Comparison of ENCODE assay signal across 8 mouse cellular contexts in genomic region chr11:113682897-113683626, GRCm38 (mm10). TPM values are rescaled to one million over a fixed set of nuclear protein-coding genes. Genes with fewer than 3 reads are reported as not detected.
DNase-seq lines count a peak whose midpoint lies in the region; ATAC-seq and TF ChIP-seq lines count a peak whose summit lies in the region.

No protein-coding gene starts in this region.

- peak overlapping the region; percentile 73 for H3K4me3 ChIP-seq in cortical plate, adult 2 months (ENCODE audit: insufficient read depth, low read length)
- H3K4me3 ChIP-seq in intestine, embryonic 15.5 days (replicated peaks), result peak overlapping the region; percentile 97
- peak overlapping the region; percentile 97 for H3K4me3 ChIP-seq in liver, embryonic 15.5 days (replicated peaks)
- peak overlapping the region; percentile 95 for H3K4me3 ChIP-seq in stomach, postnatal 0 days (ENCODE audit: low read depth, low read length)

- peak overlapping the region; percentile 77 for H3K4me2 ChIP-seq in intestine, embryonic 15.5 days (replicated peaks)
- peak overlapping the region; percentile 83 for H3K4me2 ChIP-seq in liver, embryonic 15.5 days
- peak overlapping the region; percentile 88 for H3K4me2 ChIP-seq in stomach, postnatal 0 days (replicated peaks; ENCODE audit: low read depth)

- no peak for TF ChIP-seq EP300 in stomach, postnatal 0 days (optimal IDR thresholded peaks at IDR 0.05)

- peak; percentile 63 for ATAC-seq in intestine, embryonic 15.5 days
- ATAC-seq in liver, embryonic 15.5 days (ENCODE audit: insufficient read depth), result peak; percentile 67
- ATAC-seq in stomach, postnatal 0 days (ENCODE audit: low FRiP score, low TSS enrichment), result peak; percentile 43

- TF ChIP-seq CTCF in cortical plate, adult 2 months (IDR thresholded peaks at IDR 0.05; ENCODE audit: extremely low read depth, insufficient read depth, low read length), result no peak
- TF ChIP-seq CTCF in stomach, postnatal 0 days (IDR thresholded peaks at IDR 0.05; ENCODE audit: low read depth), result no peak

- no peaks in the 10 kb centered on the region for H3K27me3 ChIP-seq in intestine, embryonic 15.5 days (replicated peaks)
- no peaks in the 10 kb centered on the region for H3K27me3 ChIP-seq in liver, embryonic 15.5 days
- no peaks in the 10 kb centered on the region for H3K27me3 ChIP-seq in stomach, postnatal 0 days (ENCODE audit: control insufficient read depth, insufficient read depth, low read length)

- peaks cover 5% of the 10 kb centered on the region for H3K4me1 ChIP-seq in cortical plate, adult 2 months (ENCODE audit: control insufficient read depth, insufficient read depth, low read length)
- 0 out of 2 replicates have a peak, but pooled peaks cover 16% of the 10 kb centered on the region for H3K4me1 ChIP-seq in intestine, embryonic 15.5 days (replicated peaks)
- peaks cover 69% of the 10 kb centered on the region for H3K4me1 ChIP-seq in liver, embryonic 15.5 days (replicated peaks)
- H3K4me1 ChIP-seq in stomach, postnatal 0 days (replicated peaks; ENCODE audit: control insufficient read depth, insufficient read depth), result peaks cover 3% of the 10 kb centered on the region; the same call in 1 of the 2 replicates

- peak overlapping the region; percentile 92; the same call in 1 of the 2 replicates for H3K27ac ChIP-seq in cortical plate, adult 2 months (ENCODE audit: insufficient read depth, low read length)
- peak overlapping the region; percentile 94 for H3K27ac ChIP-seq in intestine, embryonic 15.5 days
- H3K27ac ChIP-seq in liver, embryonic 15.5 days (replicated peaks), result peak overlapping the region; percentile 98
- peak overlapping the region; percentile 97 for H3K27ac ChIP-seq in stomach, postnatal 0 days (replicated peaks)

- no peaks in the 10 kb centered on the region for H3K9me3 ChIP-seq in intestine, embryonic 15.5 days
- H3K9me3 ChIP-seq in liver, embryonic 15.5 days (replicated peaks), result no peaks in the 10 kb centered on the region
- no peaks in the 10 kb centered on the region for H3K9me3 ChIP-seq in stomach, postnatal 0 days (ENCODE audit: control insufficient read depth, low read length)

- DNase-seq in left cerebral cortex, postnatal 4 days, result peak; percentile 57
- no peak for DNase-seq in left cerebral cortex, postnatal 25 days (ENCODE audit: low spot score in 2 of 2)
- peak; percentile 42 to 66 for DNase-seq in gastrocnemius, postnatal 4 days (ENCODE audit: low spot score in 2 of 2)
- peak; percentile 75 for DNase-seq in neural tube, embryonic 10.5 days (ENCODE audit: extremely low spot score, low spot score)
- peak; percentile 58 for DNase-seq in stomach, postnatal 0 days (ENCODE audit: low spot score)

- TF ChIP-seq POLR2A in cortical plate, adult 2 months (IDR thresholded peaks at IDR 0.05; ENCODE audit: extremely low read depth, insufficient read depth, low read length), result no peak

- intact Hi-C loops in left cerebral cortex, postnatal 4 days (cut with DNase I), result no loop called here
- intact Hi-C loops in left cerebral cortex, postnatal 25 days (cut with DNase I), result loop anchor here (2.0 kb wide), 1 partner anchor 34 kb away; the partner anchor contains the start of gene Cog1

- no peaks in the 10 kb centered on the region for H3K36me3 ChIP-seq in intestine, embryonic 15.5 days
- peaks cover 21% of the 10 kb centered on the region for H3K36me3 ChIP-seq in liver, embryonic 15.5 days (replicated peaks)
- H3K36me3 ChIP-seq in stomach, postnatal 0 days (ENCODE audit: control insufficient read depth, insufficient read depth, low read length), result no peaks in the 10 kb centered on the region

- 1% methylated on average over 38 of the region's 38 CpGs for WGBS in intestine, embryonic 15.5 days
- WGBS in liver, embryonic 15.5 days (ENCODE audit: insufficient replicate concordance), result 4% methylated on average over 38 of the region's 38 CpGs
- WGBS in stomach, postnatal 0 days, result 1% methylated on average over 36 of the region's 38 CpGs

- H3K9ac ChIP-seq in intestine, embryonic 15.5 days, result peak overlapping the region; percentile 87
- peak overlapping the region; percentile 98 for H3K9ac ChIP-seq in liver, embryonic 15.5 days
- H3K9ac ChIP-seq in stomach, postnatal 0 days (ENCODE audit: low read length), result peak overlapping the region; percentile 92

RNA-seq across cellular contexts. Expression of gene Fam104a, which starts 0.9 kb away (rescaled TPM):
- total RNA-seq in left cerebral cortex, postnatal 4 days (2021), result 10 to 100 TPM; 28.1 to 29.3 TPM
- total RNA-seq in left cerebral cortex, postnatal 25 days (2021), result 10 to 100 TPM; 27.9 to 28.2 TPM
- 28.0 and 28.6 TPM in 2 replicates for polyA plus RNA-seq in cortical plate, adult 2 months (2012; rRNA removed)
- total RNA-seq in gastrocnemius, postnatal 4 days (2021), result 10 to 100 TPM; 29.4 to 31.3 TPM
- polyA plus RNA-seq in intestine, embryonic 15.5 days (2015; fragmentation: Nextera tagmentation; extraction: Ambion mirVana), result 42.6 and 46.0 TPM in 2 replicates
- 40.6 and 45.1 TPM in 2 replicates for polyA plus RNA-seq in liver, embryonic 15.5 days (2015; fragmentation: Nextera tagmentation; extraction: Ambion mirVana)
- 34.2 and 34.3 TPM in 2 replicates for polyA plus RNA-seq in stomach, postnatal 0 days (2015; fragmentation: Nextera tagmentation; extraction: Ambion mirVana)

RNA-seq across cellular contexts. Expression of gene D11Wsu47e, which starts 1.1 kb away (rescaled TPM):
- 10 to 100 TPM; 19.2 to 19.4 TPM for total RNA-seq in left cerebral cortex, postnatal 4 days (2021)
- 10 to 100 TPM; 12.6 to 13.5 TPM for total RNA-seq in left cerebral cortex, postnatal 25 days (2021)
- 14.2 and 15.2 TPM in 2 replicates for polyA plus RNA-seq in cortical plate, adult 2 months (2012; rRNA removed)
- total RNA-seq in gastrocnemius, postnatal 4 days (2021), result 10 to 100 TPM; 11.3 to 16.7 TPM
- polyA plus RNA-seq in intestine, embryonic 15.5 days (2015; fragmentation: Nextera tagmentation; extraction: Ambion mirVana), result 14.6 and 17.8 TPM in 2 replicates
- polyA plus RNA-seq in liver, embryonic 15.5 days (2015; fragmentation: Nextera tagmentation; extraction: Ambion mirVana), result 9.2 and 10.8 TPM in 2 replicates
- 8.7 and 9.7 TPM in 2 replicates for polyA plus RNA-seq in stomach, postnatal 0 days (2015; fragmentation: Nextera tagmentation; extraction: Ambion mirVana)

RNA-seq across cellular contexts. Expression of gene Cpsf4l, which starts 26.8 kb away (rescaled TPM):
- total RNA-seq in left cerebral cortex, postnatal 4 days (2021), result not detected
- under 1 TPM in 1 of 2 experiments, not detected in 1; 0.44 TPM for total RNA-seq in left cerebral cortex, postnatal 25 days (2021)
- 0.06 and 0.08 TPM in 2 replicates for polyA plus RNA-seq in cortical plate, adult 2 months (2012; rRNA removed)
- not detected for total RNA-seq in gastrocnemius, postnatal 4 days (2021)
- polyA plus RNA-seq in intestine, embryonic 15.5 days (2015; fragmentation: Nextera tagmentation; extraction: Ambion mirVana), result 0.18 TPM in 1 of 2 replicates, not detected in the other
- polyA plus RNA-seq in liver, embryonic 15.5 days (2015; fragmentation: Nextera tagmentation; extraction: Ambion mirVana), result not detected in 2 replicates
- 0.16 and 0.19 TPM in 2 replicates for polyA plus RNA-seq in stomach, postnatal 0 days (2015; fragmentation: Nextera tagmentation; extraction: Ambion mirVana)

RNA-seq across cellular contexts. Expression of gene Slc39a11, which starts 33.2 kb away (rescaled TPM):
- 10 to 100 TPM; 23.5 to 26.1 TPM for total RNA-seq in left cerebral cortex, postnatal 4 days (2021)
- 10 to 100 TPM; 11.4 to 13.9 TPM for total RNA-seq in left cerebral cortex, postnatal 25 days (2021)
- 11.4 and 12.7 TPM in 2 replicates for polyA plus RNA-seq in cortical plate, adult 2 months (2012; rRNA removed)
- 1 to 10 TPM; 8.2 to 8.9 TPM for total RNA-seq in gastrocnemius, postnatal 4 days (2021)
- polyA plus RNA-seq in intestine, embryonic 15.5 days (2015; fragmentation: Nextera tagmentation; extraction: Ambion mirVana), result 40.8 and 45.7 TPM in 2 replicates
- polyA plus RNA-seq in liver, embryonic 15.5 days (2015; fragmentation: Nextera tagmentation; extraction: Ambion mirVana), result 12.4 and 14.5 TPM in 2 replicates
- 56.6 and 58.0 TPM in 2 replicates for polyA plus RNA-seq in stomach, postnatal 0 days (2015; fragmentation: Nextera tagmentation; extraction: Ambion mirVana)

RNA-seq across cellular contexts. Expression of gene Cog1, which starts 34.1 kb away (rescaled TPM):
- total RNA-seq in left cerebral cortex, postnatal 4 days (2021), result 10 to 100 TPM; 36.2 to 36.4 TPM
- total RNA-seq in left cerebral cortex, postnatal 25 days (2021), result 10 to 100 TPM; 43.7 to 44.0 TPM
- polyA plus RNA-seq in cortical plate, adult 2 months (2012; rRNA removed), result 69.9 and 70.6 TPM in 2 replicates
- 10 to 100 TPM; 23.0 to 26.6 TPM for total RNA-seq in gastrocnemius, postnatal 4 days (2021)
- polyA plus RNA-seq in intestine, embryonic 15.5 days (2015; fragmentation: Nextera tagmentation; extraction: Ambion mirVana), result 26.0 and 26.4 TPM in 2 replicates
- 14.9 and 15.0 TPM in 2 replicates for polyA plus RNA-seq in liver, embryonic 15.5 days (2015; fragmentation: Nextera tagmentation; extraction: Ambion mirVana)
- 14.4 and 15.3 TPM in 2 replicates for polyA plus RNA-seq in stomach, postnatal 0 days (2015; fragmentation: Nextera tagmentation; extraction: Ambion mirVana)

Comparison
In these comparisons a context has a peak if more than half of its experiments do, and no peak if none do; other contexts are left out.
1. DNase-seq: peak in left cerebral cortex, postnatal 4 days (single experiment), gastrocnemius, postnatal 4 days (2 of 2), neural tube, embryonic 10.5 days (single experiment) and stomach, postnatal 0 days (single experiment); none in left cerebral cortex, postnatal 25 days (0 of 2).
2. Peak in every context shown above with its lines, with median percentiles within 50 percentile points of each other: H3K27ac ChIP-seq, H3K4me3 ChIP-seq, ATAC-seq, H3K4me2 ChIP-seq and H3K9ac ChIP-seq.